Mouse (Mus musculus) spleen, adult 2 months (tissue): ENCODE measurements around the gene Ccdc33. TPM values are rescaled to one million over a fixed set of nuclear protein-coding genes. Genes with fewer than 3 reads are reported as not detected.

ENCODE experiments used
- DNase-seq, 2 experiments: peaks; one replicate each; pipeline versions ENCODE4 v3.0.0 to v3.0.0-alpha.2; 2012 to 2021; ENCODE audit warnings: low spot score in 2 of 2, low read depth in 1 of 2
- H3K27ac ChIP-seq: fragments of 200-500 bp; 2 replicates; pipeline ENCODE4 v1.5.1; 2012; ENCODE audit warnings: low read length, inconsistent platforms; ENCODE audit not compliant: insufficient read depth
- H3K27me3 ChIP-seq: fragments of 200-500 bp; 2 replicates; pipeline ENCODE4 v1.6.1; 2012; ENCODE audit warnings: mild to moderate bottlenecking, moderate library complexity, low read length, inconsistent platforms; ENCODE audit not compliant: control insufficient read depth, insufficient read depth
- H3K36me3 ChIP-seq: fragments of 200-500 bp; 2 replicates; pipeline ENCODE4 v1.6.1; 2012; ENCODE audit warnings: mild to moderate bottlenecking, low read length, inconsistent platforms; ENCODE audit not compliant: control insufficient read depth, insufficient read depth
- H3K4me1 ChIP-seq: fragments of 200-500 bp; 2 replicates; pipeline ENCODE4 v1.6.1; 2011; ENCODE audit warnings: inconsistent platforms; ENCODE audit not compliant: control insufficient read depth, insufficient read depth, insufficient read length
- H3K4me3 ChIP-seq: fragments of 200-500 bp; 2 replicates; pipeline ENCODE4 v1.5.1; 2011; ENCODE audit warnings: mild to moderate bottlenecking, inconsistent platforms; ENCODE audit not compliant: insufficient read depth, insufficient read length; ENCODE audit errors: extremely low read depth
- CTCF ChIP-seq: fragments of 200-500 bp; IDR thresholded peaks from 2 replicates; pipeline ENCODE4 v1.5.1; 2011; ENCODE audit warnings: mild to moderate bottlenecking, inconsistent platforms; ENCODE audit not compliant: insufficient read depth, insufficient read length, insufficient replicate concordance; ENCODE audit errors: extremely low read depth
- POLR2A ChIP-seq: fragments of 200-500 bp; IDR thresholded peaks from 2 replicates; pipeline ENCODE4 v1.6.1; 2011; ENCODE audit warnings: low read depth, low read length, inconsistent platforms
- WGBS: fragments of 180-500 bp; shearing (Covaris S2); methylation state at CpG from one replicate; pipeline ENCODE4 v1.1.7; 2018; 5-methylcytosine and 5-hydroxymethylcytosine counted together
- polyA plus RNA-seq: library from polyadenylated mRNA; depleted of rRNA; stranded (reverse); fragments of >200 nt; gene quantifications from 2 replicates; pipeline ENCODE4 v1.2.3, GENCODE M21; 2012

Gene Ccdc33
- polyA plus RNA-seq, 1 experiment: 0.09 TPM

GRCm38 (mm10) chr9:58029635-58030034 lies 89.0 kb downstream of the Ccdc33 start:
- H3K4me3 ChIP-seq: no peak overlapping the region
- no peaks in the 10 kb centered on the region for H3K27me3 ChIP-seq
- no peak for TF ChIP-seq POLR2A
- TF ChIP-seq CTCF: no peak
- H3K4me1 ChIP-seq: no peaks in the 10 kb centered on the region
- WGBS: 86% methylated on average over 6 of the region's 6 CpGs
- H3K36me3 ChIP-seq: no peaks in the 10 kb centered on the region
- H3K27ac ChIP-seq: no peak overlapping the region
- no peak for DNase-seq

- H3K27ac ChIP-seq: no peak overlapping the region
- no peak for TF ChIP-seq POLR2A
- TF ChIP-seq CTCF: no peak
- no peaks in the 10 kb centered on the region for H3K4me1 ChIP-seq
- no peak overlapping the region for H3K4me3 ChIP-seq
- DNase-seq: no peak
- H3K36me3 ChIP-seq: no peaks in the 10 kb centered on the region
- H3K27me3 ChIP-seq: no peaks in the 10 kb centered on the region
- 72% methylated on average over 5 of the region's 5 CpGs for WGBS
These were observed 89.8 kb downstream of the Ccdc33 start for GRCm38 (mm10) chr9:58028841-58029240.

- Histone ChIP-seq H3K27ac (no peak overlapping the region), H3K27me3 (no peaks in the 10 kb centered on the region), H3K4me3 (no peak overlapping the region), H3K4me1 (no peaks in the 10 kb centered on the region), H3K36me3 (no peaks in the 10 kb centered on the region)
- WGBS: 33% methylated on average over 2 of the region's 2 CpGs
- no peak for DNase-seq
- TF ChIP-seq POLR2A (no peak), CTCF (no peak)
These were observed 91.0 kb downstream of the Ccdc33 start for GRCm38 (mm10) chr9:58027426-58028180.

GRCm38 (mm10) chr9:58025995-58026394 lies 92.6 kb downstream of the Ccdc33 start:
- H3K4me1 ChIP-seq: no peaks in the 10 kb centered on the region
- no peak overlapping the region for H3K4me3 ChIP-seq
- 85% methylated on average over 9 of the region's 9 CpGs for WGBS
- no peaks in the 10 kb centered on the region for H3K36me3 ChIP-seq
- no peaks in the 10 kb centered on the region for H3K27me3 ChIP-seq
- no peak overlapping the region for H3K27ac ChIP-seq
- TF ChIP-seq POLR2A (no peak), CTCF (no peak)
- DNase-seq: no peak

- H3K4me1 ChIP-seq: no peaks in the 10 kb centered on the region; the same call in 1 of the 2 replicates
- no peak for DNase-seq
- H3K27ac ChIP-seq: no peak overlapping the region
- no peak overlapping the region for H3K4me3 ChIP-seq
- H3K27me3 ChIP-seq: no peaks in the 10 kb centered on the region
- 83% methylated on average over 5 of the region's 5 CpGs for WGBS
- H3K36me3 ChIP-seq: no peaks in the 10 kb centered on the region
- TF ChIP-seq POLR2A (no peak), CTCF (no peak)
These were observed 100.2 kb downstream of the Ccdc33 start for GRCm38 (mm10) chr9:58018385-58018784.

- Histone ChIP-seq H3K36me3 (no peaks in the 10 kb centered on the region), H3K27ac (no peak overlapping the region), H3K4me3 (no peak overlapping the region), H3K27me3 (no peaks in the 10 kb centered on the region), H3K4me1 (no peaks in the 10 kb centered on the region; the same call in 1 of the 2 replicates)
- no peak for TF ChIP-seq CTCF
- no peak for TF ChIP-seq POLR2A
- no peak for DNase-seq
- 72% methylated on average over 3 of the region's 3 CpGs for WGBS
These were observed 101.7 kb downstream of the Ccdc33 start for GRCm38 (mm10) chr9:58016962-58017361.

- no peaks in the 10 kb centered on the region for H3K36me3 ChIP-seq
- H3K4me3 ChIP-seq: no peak overlapping the region
- DNase-seq: no peak
- WGBS: 85% methylated on average over 6 of the region's 6 CpGs
- no peaks in the 10 kb centered on the region for H3K27me3 ChIP-seq
- no peaks in the 10 kb centered on the region; the same call in 1 of the 2 replicates for H3K4me1 ChIP-seq
- TF ChIP-seq POLR2A: no peak
- no peak for TF ChIP-seq CTCF
- no peak overlapping the region for H3K27ac ChIP-seq
These were observed 102.8 kb downstream of the Ccdc33 start for GRCm38 (mm10) chr9:58015856-58016255.
